Mouse (Mus musculus) ovary, adult 10 weeks (tissue): ENCODE data around the gene Orai3. TPM values are rescaled to one million over a fixed set of nuclear protein-coding genes. Genes with fewer than 3 reads are reported as not detected.

ENCODE experiments used
- polyA plus RNA-seq: library from polyadenylated mRNA; stranded (reverse); fragments of 350-450 nt; fragmentation: Illumina TruSeq; extraction: RNeasy Lipid Tissue Mini Kit (QIAGEN cat#74804); gene quantifications from one replicate; pipeline ENCODE4 v1.2.3, GENCODE M21; 2014

Gene Orai3
- polyA plus RNA-seq: 2.7 TPM

DNA sequence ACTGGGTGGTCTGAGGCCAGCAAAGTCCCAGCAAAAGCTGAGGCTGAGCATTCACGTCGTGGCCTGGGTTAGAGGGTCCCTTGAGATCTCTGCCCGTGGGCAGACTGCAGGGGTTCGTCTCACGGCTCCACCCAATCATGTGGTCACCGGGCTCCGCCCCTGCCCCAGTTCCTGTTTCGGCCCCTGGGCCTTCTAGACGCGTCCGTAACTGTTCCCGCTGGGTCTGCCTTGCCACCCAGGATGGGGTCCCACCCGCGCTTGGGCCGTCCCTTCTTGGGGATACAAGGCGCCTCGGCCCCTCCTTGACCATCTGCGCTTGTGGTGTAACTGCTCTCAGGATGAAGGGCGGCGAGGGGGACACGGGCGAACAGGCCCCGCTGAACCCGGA lies at the start of gene Orai3:
TSS of gene Orai3 (plus strand) at position 165 of the 388 bp plus-strand sequence.

DNA sequence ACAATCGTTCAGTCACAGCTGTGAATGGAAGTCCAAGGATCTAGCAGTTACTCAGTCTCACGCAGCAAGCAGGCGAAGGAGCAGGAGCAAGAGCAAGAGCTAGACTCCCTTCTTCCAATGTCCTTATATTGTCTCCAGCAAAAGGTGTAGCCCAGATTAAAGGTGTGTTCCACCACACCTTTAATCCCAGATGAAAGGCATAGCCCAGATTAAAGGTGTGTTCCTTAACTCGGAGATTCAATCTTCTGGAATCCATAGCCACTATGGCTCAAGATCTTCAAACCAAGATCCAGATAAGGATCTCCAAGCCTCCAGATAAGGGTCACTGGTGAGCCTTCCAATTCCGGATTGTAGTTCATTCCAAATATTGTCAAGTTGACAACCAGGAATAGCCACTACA lies 37.5 kb upstream of the Orai3 start, which contains the start of gene Ctf2:
TSS of gene Ctf2 (minus strand) at position 101 of the 400 bp plus-strand sequence.

DNA sequence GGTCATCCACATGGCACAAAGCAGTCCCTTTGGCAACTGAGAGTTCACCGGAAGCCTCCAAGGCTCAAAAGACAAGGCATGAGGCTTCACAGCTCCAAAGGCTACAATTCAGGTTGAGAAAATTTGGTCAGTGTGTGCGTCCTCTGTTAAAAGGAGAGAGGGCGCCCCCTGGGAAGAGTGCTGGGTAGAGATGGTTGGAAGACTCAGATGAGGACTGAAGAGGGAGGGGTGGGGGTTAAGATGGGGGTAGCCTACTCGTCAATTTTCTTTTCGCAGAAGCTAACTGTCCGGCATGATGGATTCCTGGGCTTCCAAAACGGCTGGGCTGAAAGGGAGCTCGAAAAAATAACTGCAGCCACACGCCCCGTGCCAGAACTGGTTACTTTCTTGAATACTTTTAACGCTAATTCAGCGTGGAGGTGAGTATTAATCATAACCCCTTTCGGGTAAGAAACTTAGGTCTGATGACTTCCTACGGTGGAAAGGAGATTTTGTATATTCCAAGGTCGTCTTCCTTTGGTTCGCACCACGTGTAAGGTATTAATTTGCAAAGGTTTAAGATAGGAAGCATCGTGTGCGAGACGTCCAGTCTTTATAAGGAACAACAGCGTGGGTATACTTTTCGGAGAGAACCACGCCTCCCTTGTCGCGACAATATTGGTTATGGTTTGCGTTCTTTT lies 25.1 kb upstream of the Orai3 start, which contains the start of gene Fbxl19:
TSS of gene Fbxl19 (plus strand) at position 178 of the 680 bp plus-strand sequence.

DNA sequence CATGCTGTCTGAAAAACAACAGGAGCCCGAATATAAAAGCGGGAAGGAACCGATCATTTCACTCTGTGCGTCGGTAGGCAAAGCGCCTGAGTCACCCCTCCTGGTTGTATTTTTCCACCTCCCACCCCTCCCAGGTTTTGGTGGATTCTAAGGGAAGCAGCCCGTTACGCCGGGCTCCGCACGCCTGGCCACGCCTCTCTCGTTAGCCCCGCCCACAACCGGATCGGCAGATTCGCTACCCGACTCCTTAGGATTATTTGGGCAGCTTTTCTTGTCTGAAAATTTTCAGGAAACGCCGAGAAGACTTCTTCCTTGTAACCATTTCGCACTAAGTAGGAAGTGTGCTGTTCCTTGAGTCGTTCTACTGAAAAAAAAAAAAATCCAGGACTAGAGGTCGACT lies 6.8 kb downstream of the Orai3 start, which contains the start of gene Setd1a:
TSS of gene Setd1a (plus strand) at position 245 of the 400 bp plus-strand sequence.

DNA sequence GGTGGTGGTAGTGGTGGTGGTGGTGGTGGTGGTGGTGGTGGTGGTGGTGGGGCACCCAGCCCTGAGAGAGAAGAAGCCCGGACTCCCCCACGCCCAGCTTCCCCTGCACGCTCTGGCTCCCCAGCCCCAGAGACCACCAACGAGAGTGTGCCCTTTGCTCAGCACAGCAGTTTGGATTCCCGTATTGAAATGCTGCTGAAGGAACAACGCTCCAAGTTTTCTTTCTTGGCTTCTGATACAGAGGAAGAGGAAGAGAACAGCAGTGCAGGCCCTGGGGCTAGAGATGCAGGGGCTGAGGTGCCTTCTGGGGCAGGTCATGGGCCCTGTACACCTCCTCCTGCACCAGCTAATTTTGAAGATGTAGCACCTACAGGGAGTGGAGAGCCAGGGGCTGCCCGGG lies 15.7 kb downstream of the Orai3 start, which contains the start of gene Gm49388:
TSS of gene Gm49388 (plus strand) at position 301 of the 400 bp plus-strand sequence.

DNA sequence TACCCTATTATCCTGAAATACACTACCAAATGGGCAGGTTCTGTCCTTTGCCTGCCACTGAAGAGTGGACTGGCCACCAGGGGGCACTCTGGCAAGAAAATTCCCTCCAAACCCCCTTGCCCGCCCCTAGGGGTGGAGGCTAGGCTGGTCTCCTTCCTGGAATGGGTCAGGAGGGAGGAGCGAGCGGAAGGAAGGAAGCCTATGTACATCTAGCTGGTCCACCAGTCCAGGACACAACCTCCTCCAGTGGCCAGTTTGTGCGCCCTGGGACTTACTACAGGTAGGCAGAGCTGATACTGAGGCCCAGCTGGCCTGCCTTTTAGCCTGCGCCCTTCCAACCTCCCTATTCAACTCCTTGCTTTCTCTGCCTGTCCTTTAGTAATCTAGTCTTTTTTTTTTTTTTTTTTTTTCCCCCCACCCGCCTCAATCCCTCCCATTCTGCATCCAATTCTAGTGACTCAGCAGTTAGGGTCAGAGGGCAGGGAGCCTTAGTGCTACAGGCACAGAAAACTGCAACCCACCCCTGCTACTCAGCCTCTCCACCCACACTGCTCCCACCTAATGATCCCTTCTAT lies 30.9 kb downstream of the Orai3 start, which contains the start of gene Hsd3b7:
TSS of gene Hsd3b7 (plus strand) at position 170 of the 575 bp plus-strand sequence.

DNA sequence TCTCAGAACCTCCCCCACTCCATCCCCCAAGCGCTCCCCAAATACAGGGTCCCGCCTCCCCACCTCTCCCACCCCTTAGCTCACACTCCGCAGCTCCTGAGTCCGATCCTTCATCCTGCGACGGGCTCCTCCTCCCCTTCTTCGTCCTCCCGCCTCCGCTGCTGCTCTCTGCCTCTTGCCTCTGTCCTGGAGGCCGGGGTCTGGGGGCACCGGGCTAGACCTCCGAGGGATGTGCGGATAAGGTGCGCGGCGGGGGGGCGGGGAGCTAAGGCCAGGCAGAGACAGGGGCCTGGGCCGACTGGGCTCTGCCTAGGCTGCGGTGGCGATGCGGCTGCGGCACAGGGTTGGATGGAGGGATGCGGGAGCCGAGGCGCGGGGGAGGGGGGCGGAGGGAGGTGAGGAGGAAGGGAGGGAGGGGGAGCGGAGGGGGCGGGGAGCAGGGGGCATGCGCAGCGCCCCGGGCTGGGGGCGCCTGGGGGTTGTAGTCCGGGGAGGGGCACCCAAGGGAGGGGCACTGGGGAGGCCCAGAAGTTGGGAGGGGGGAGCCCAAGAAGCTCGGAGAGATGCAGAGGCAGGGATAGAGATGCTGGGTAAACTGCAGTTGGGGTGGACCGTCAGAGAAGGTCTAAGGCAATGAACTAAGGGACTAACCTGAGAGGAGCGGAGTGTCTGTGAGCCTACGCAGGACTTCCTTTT lies 54.7 kb downstream of the Orai3 start, which contains the start of the genes Stx4a and Stx1b:
TSS of gene Stx4a (plus strand) at position 119 of the 696 bp plus-strand sequence.
TSS of gene Stx1b (minus strand) at position 374 of the 696 bp plus-strand sequence.

Other genes starting within 250 kb of the Orai3 start
- gene Tmem265, start 208.4 kb upstream of the Orai3 start, polyA plus RNA-seq: not detected
- 7.7 TPM for gene Phkg2, start 196.5 kb upstream of the Orai3 start, polyA plus RNA-seq
- gene Ccdc189, start 181.2 kb upstream of the Orai3 start, polyA plus RNA-seq: not detected
- gene Rnf40, start 181.0 kb upstream of the Orai3 start, polyA plus RNA-seq: 2.9 TPM
- gene Zfp629, start 154.0 kb upstream of the Orai3 start, polyA plus RNA-seq: 11.5 TPM
- gene Bcl7c, start 60.9 kb upstream of the Orai3 start, polyA plus RNA-seq: 6.5 TPM
- 2.4 TPM for gene Ctf1, start 57.1 kb upstream of the Orai3 start, polyA plus RNA-seq
- gene Ctf2, start 37.6 kb upstream of the Orai3 start, polyA plus RNA-seq: not detected
- 0.66 TPM for gene Fbxl19, start 25.3 kb upstream of the Orai3 start, polyA plus RNA-seq
- 6.6 TPM for gene Setd1a, start 6.9 kb downstream of the Orai3 start, polyA plus RNA-seq
- gene Gm49388, start 15.8 kb downstream of the Orai3 start, polyA plus RNA-seq: not detected
- 8.1 TPM for gene Hsd3b7, start 30.8 kb downstream of the Orai3 start, polyA plus RNA-seq
- 12.8 TPM for gene Stx4a, start 54.5 kb downstream of the Orai3 start, polyA plus RNA-seq
- gene Stx1b, start 54.7 kb downstream of the Orai3 start, polyA plus RNA-seq: 1.1 TPM
- 9.1 TPM for gene Zfp646, start 106.4 kb downstream of the Orai3 start, polyA plus RNA-seq
- gene Zfp668, start 107.0 kb downstream of the Orai3 start, polyA plus RNA-seq: 4.3 TPM
- gene Prss53, start 121.2 kb downstream of the Orai3 start, polyA plus RNA-seq: not detected
- gene Gm21974, start 125.6 kb downstream of the Orai3 start, polyA plus RNA-seq: not detected
- gene Vkorc1, start 125.8 kb downstream of the Orai3 start, polyA plus RNA-seq: 68.1 TPM
- 3.2 TPM for gene Bckdk, start 134.3 kb downstream of the Orai3 start, polyA plus RNA-seq
- 7.5 TPM for gene Kat8, start 142.7 kb downstream of the Orai3 start, polyA plus RNA-seq
- gene Prss8, start 160.3 kb downstream of the Orai3 start, polyA plus RNA-seq: not detected
- not detected for gene Prss36, start 176.9 kb downstream of the Orai3 start, polyA plus RNA-seq
- 903 TPM for gene Fus, start 197.6 kb downstream of the Orai3 start, polyA plus RNA-seq
- 5.3 TPM for gene Pycard, start 224.1 kb downstream of the Orai3 start, polyA plus RNA-seq
- gene Trim72, start 234.1 kb downstream of the Orai3 start, polyA plus RNA-seq: not detected